In the genomic region with DNA sequence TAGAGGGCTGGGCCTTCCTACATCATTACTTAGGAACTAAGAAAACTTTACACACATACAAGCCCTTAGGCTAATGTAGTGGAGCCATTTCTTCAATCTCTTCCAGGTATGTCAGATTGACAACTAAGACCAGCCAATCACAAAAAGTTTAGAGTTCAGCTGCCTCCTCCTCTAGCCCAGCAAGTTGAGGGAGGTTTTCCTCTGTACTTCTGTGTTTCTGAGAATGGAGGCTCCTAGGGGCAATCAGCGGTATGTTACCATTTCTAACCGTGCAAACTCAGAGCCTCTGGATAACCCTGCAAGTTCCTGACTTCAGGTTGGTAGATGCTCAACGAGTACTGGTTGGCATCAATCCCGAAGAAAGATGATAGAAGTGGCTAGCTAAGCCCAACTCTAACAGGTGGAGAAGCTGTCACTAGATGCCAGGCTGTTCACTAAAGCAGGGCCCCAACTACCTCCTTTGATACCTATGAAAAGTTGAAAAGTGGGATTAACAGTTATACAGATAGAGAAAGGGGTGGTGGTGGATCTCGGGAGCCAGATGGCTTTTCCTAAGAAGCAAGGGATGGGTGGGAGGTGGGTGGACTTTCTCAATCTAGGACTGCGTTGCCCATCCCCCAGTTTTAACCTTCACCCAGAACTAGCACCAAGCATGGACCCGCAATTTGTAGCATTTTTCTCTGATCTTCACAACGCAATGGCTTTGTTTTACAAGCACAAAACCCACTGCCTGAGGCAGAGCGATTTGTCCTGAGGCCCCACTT, we compare ENCODE assay signal across 8 mouse cellular contexts. TPM values are rescaled to one million over a fixed set of nuclear protein-coding genes. Genes with fewer than 3 reads are reported as not detected.
A peak's percentile ranks its signal among the peaks of the same experiment; 100 is the strongest.
DNase-seq lines count a peak whose midpoint lies in the region; ATAC-seq and TF ChIP-seq lines count a peak whose summit lies in the region.

No protein-coding gene starts in this region.

- H3K27ac ChIP-seq in gastrocnemius, adult 2 months = peak overlapping the region; percentile 91
- peak overlapping the region; percentile 68 for H3K27ac ChIP-seq in intestine, embryonic 16.5 days (ENCODE audit: low read length)
- H3K27ac ChIP-seq in neural tube, embryonic 15.5 days (replicated peaks) = peak overlapping the region; percentile 85

- H3K9ac ChIP-seq in intestine, embryonic 16.5 days (ENCODE audit: low read depth, low read length) = peak overlapping the region; percentile 83
- peak overlapping the region; percentile 86 for H3K9ac ChIP-seq in neural tube, embryonic 15.5 days (replicated peaks)

- H3K4me2 ChIP-seq in intestine, embryonic 16.5 days (ENCODE audit: low read depth, low read length) = peak overlapping the region; percentile 91
- H3K4me2 ChIP-seq in neural tube, embryonic 15.5 days = peak overlapping the region; percentile 91

- peaks cover 23% of the 10 kb centered on the region for H3K4me1 ChIP-seq in intestine, embryonic 16.5 days (ENCODE audit: control insufficient read depth, insufficient read depth, low read length)
- H3K4me1 ChIP-seq in neural tube, embryonic 15.5 days = peaks cover 36% of the 10 kb centered on the region

- peak; percentile 1; the same call in 1 of the 2 replicates for ATAC-seq in intestine, embryonic 16.5 days
- peak; percentile 5; the same call in 1 of the 2 replicates for ATAC-seq in neural tube, embryonic 15.5 days (ENCODE audit: low FRiP score)

- 36% methylated on average over 9 of the region's 9 CpGs for WGBS in intestine, embryonic 16.5 days
- WGBS in neural tube, embryonic 15.5 days = 35% methylated on average over 9 of the region's 9 CpGs

- H3K36me3 ChIP-seq in intestine, embryonic 16.5 days (ENCODE audit: control insufficient read depth, insufficient read depth, low read length) = no peaks in the 10 kb centered on the region
- peaks cover 20% of the 10 kb centered on the region for H3K36me3 ChIP-seq in neural tube, embryonic 15.5 days

- intact Hi-C loops in gastrocnemius, adult 2 months (cut with DNase I) = loop anchor here (5.0 kb wide), 1 partner anchor 77 kb away; no protein-coding TSS in a partner anchor
- intact Hi-C loops in gastrocnemius, postnatal 14 days (cut with DNase I; ENCODE audit: low total_unique reads) = no loop called here

- no peak for TF ChIP-seq CTCF in gastrocnemius, adult 2 months (IDR thresholded peaks at IDR 0.05)

- H3K9me3 ChIP-seq in intestine, embryonic 16.5 days (ENCODE audit: control insufficient read depth, low read length) = no peaks in the 10 kb centered on the region
- no peaks in the 10 kb centered on the region for H3K9me3 ChIP-seq in neural tube, embryonic 15.5 days (replicated peaks)

- no peak for DNase-seq in gastrocnemius, adult 2 months
- DNase-seq in gastrocnemius, postnatal 14 days = no peak
- peak; percentile 21 to 31 for DNase-seq in B cell, adult 2 months
- DNase-seq in embryo, embryonic 9.5 days (ENCODE audit: extremely low spot score) = peak; percentile 14
- DNase-seq in urinary bladder, adult 18-20 months (ENCODE audit: low spot score in 2 of 2) = no peak
- no peak for DNase-seq in spleen, adult 18-20 months

- peak overlapping the region; percentile 90 for H3K4me3 ChIP-seq in gastrocnemius, adult 2 months
- H3K4me3 ChIP-seq in intestine, embryonic 16.5 days (ENCODE audit: low read length) = peak overlapping the region; percentile 80
- peak overlapping the region; percentile 76 for H3K4me3 ChIP-seq in neural tube, embryonic 15.5 days (replicated peaks)

- no peaks in the 10 kb centered on the region for H3K27me3 ChIP-seq in intestine, embryonic 16.5 days (replicated peaks; ENCODE audit: control insufficient read depth, insufficient read depth, low read length)
- no peaks in the 10 kb centered on the region for H3K27me3 ChIP-seq in neural tube, embryonic 15.5 days (replicated peaks)

RNA-seq across cellular contexts. Expression of gene Ergic1, which starts 0.6 kb away (rescaled TPM):
- 10 to 100 TPM; 40.3 to 60.3 TPM for total RNA-seq in gastrocnemius, adult 2 months (2021)
- 10 to 100 TPM; 71.4 to 87.7 TPM for total RNA-seq in gastrocnemius, postnatal 14 days (2021)
- polyA plus RNA-seq in intestine, embryonic 16.5 days (2015; fragmentation: Nextera tagmentation; extraction: Ambion mirVana) = 88.6 and 91.2 TPM in 2 replicates
- polyA plus RNA-seq in neural tube, embryonic 15.5 days (2015; fragmentation: Nextera tagmentation; extraction: Ambion mirVana) = 89.7 and 101 TPM in 2 replicates

RNA-seq across cellular contexts. Expression of gene Dusp1, which starts 1.2 kb away (rescaled TPM):
- total RNA-seq in gastrocnemius, adult 2 months (2021) = 10 to 100 TPM; 73.0 to 89.6 TPM
- 10 to 100 TPM; 30.8 to 77.9 TPM for total RNA-seq in gastrocnemius, postnatal 14 days (2021)
- polyA plus RNA-seq in intestine, embryonic 16.5 days (2015; fragmentation: Nextera tagmentation; extraction: Ambion mirVana) = 12.2 and 14.4 TPM in 2 replicates
- 25.0 and 25.8 TPM in 2 replicates for polyA plus RNA-seq in neural tube, embryonic 15.5 days (2015; fragmentation: Nextera tagmentation; extraction: Ambion mirVana)

Comparison
In these comparisons a context has a peak if more than half of its experiments do, and no peak if none do; other contexts are left out.
1. DNase-seq: peak in B cell, adult 2 months (2 of 2) and embryo, embryonic 9.5 days (single experiment); none in gastrocnemius, adult 2 months (single experiment), gastrocnemius, postnatal 14 days (single experiment), urinary bladder, adult 18-20 months (0 of 2) and spleen, adult 18-20 months (0 of 2).
2. Peak in every context shown above with its lines, with median percentiles within 50 percentile points of each other: H3K27ac ChIP-seq and H3K4me3 ChIP-seq.